Mouse (Mus musculus) thymus, adult 2 months (tissue): ENCODE measurements around the gene Gm20388.

Experiments
- CTCF ChIP-seq: fragments of 200-500 bp; IDR thresholded peaks from 2 replicates; pipeline ENCODE4 v1.5.1; 2012; ENCODE audit warnings: mild to moderate bottlenecking, control low read depth, low read length, moderate library complexity, borderline replicate concordance; ENCODE audit not compliant: control insufficient read depth, poor library complexity, insufficient read depth; ENCODE audit errors: extremely low read depth
- POLR2A ChIP-seq: fragments of 200-500 bp; IDR thresholded peaks from 2 replicates; pipeline ENCODE4 v1.6.1; 2012; ENCODE audit warnings: mild to moderate bottlenecking, low read length, control low read depth, moderate library complexity; ENCODE audit not compliant: control insufficient read depth, poor library complexity, insufficient read depth; ENCODE audit errors: extremely low read depth

- TF ChIP-seq CTCF (no peak), POLR2A (no peak)
These were observed 2787.7 kb downstream of the Gm20388 start for GRCm38 (mm10) chr8:122698254-122698768.
